Mouse (Mus musculus) CH12.LX (cell line): ENCODE data around the gene Dnajc6.

Experiments used
- CTCF ChIP-seq, 2 experiments: IDR thresholded peaks in 1 of 2; conservative IDR thresholded peaks in 1 of 2; 2 replicates each; pipeline ENCODE4 v1.5.1; 2011 to 2012; ENCODE audit warnings: low read depth in 2 of 2, low read length in 2 of 2, improper control_type of control experiment in 1 of 2, inconsistent platforms in 1 of 2, mild to moderate bottlenecking in 1 of 2, moderate library complexity in 1 of 2
- E2F4 ChIP-seq: IDR thresholded peaks from 2 replicates; pipeline ENCODE4 v1.6.1; 2011; ENCODE audit warnings: low read depth, low read length, improper control_type of control experiment; ENCODE audit not compliant: insufficient replicate concordance
- EP300 ChIP-seq: IDR thresholded peaks from 2 replicates; pipeline ENCODE4 v1.6.1; 2011; ENCODE audit warnings: low read length, improper control_type of control experiment
- HCFC1 ChIP-seq: IDR thresholded peaks from 2 replicates; pipeline ENCODE4 v1.6.1; 2012; ENCODE audit warnings: low read depth, mild to moderate bottlenecking, inconsistent platforms, low read length, improper control_type of control experiment
- JUN ChIP-seq: IDR thresholded peaks from 2 replicates; pipeline ENCODE4 v1.6.1; 2011; ENCODE audit warnings: low read depth, mild to moderate bottlenecking, low read length, improper control_type of control experiment, moderate library complexity; ENCODE audit not compliant: insufficient read depth
- MAX ChIP-seq: IDR thresholded peaks from 2 replicates; pipeline ENCODE4 v1.6.1; 2011; ENCODE audit warnings: low read length, improper control_type of control experiment
- MAZ ChIP-seq: IDR thresholded peaks from 2 replicates; pipeline ENCODE4 v1.6.1; 2012; ENCODE audit warnings: low read depth, mild to moderate bottlenecking, inconsistent platforms, low read length, improper control_type of control experiment, moderate library complexity
- MXI1 ChIP-seq: IDR thresholded peaks from 2 replicates; pipeline ENCODE4 v1.6.1; 2011; ENCODE audit warnings: mild to moderate bottlenecking, low read depth, low read length, improper control_type of control experiment
- POLR2A ChIP-seq: IDR thresholded peaks from 2 replicates; pipeline ENCODE4 v1.6.1; 2011; ENCODE audit warnings: low read depth, mild to moderate bottlenecking, improper control_type of control experiment, low read length
- POLR2AphosphoS2 ChIP-seq: IDR thresholded peaks from 2 replicates; pipeline ENCODE4 v1.6.1; 2011; ENCODE audit warnings: low read depth, low read length, improper control_type of control experiment
- TCF12 ChIP-seq: IDR thresholded peaks from 2 replicates; pipeline ENCODE4 v1.6.1; 2014; ENCODE audit warnings: low read depth, mild to moderate bottlenecking, inconsistent platforms, low read length, improper control_type of control experiment
- USF1 ChIP-seq: IDR thresholded peaks from 2 replicates; pipeline ENCODE4 v1.6.1; 2014; ENCODE audit warnings: low read depth, mild to moderate bottlenecking, inconsistent platforms, low read length, improper control_type of control experiment
- USF2 ChIP-seq: conservative IDR thresholded peaks from 2 replicates; pipeline ENCODE4 v1.6.1; 2011; ENCODE audit warnings: low read depth, low read length, improper control_type of control experiment
- ZNF384 ChIP-seq: IDR thresholded peaks from 2 replicates; pipeline ENCODE4 v1.6.1; 2012; ENCODE audit warnings: low read depth, low read length, improper control_type of control experiment, inconsistent platforms

DNA sequence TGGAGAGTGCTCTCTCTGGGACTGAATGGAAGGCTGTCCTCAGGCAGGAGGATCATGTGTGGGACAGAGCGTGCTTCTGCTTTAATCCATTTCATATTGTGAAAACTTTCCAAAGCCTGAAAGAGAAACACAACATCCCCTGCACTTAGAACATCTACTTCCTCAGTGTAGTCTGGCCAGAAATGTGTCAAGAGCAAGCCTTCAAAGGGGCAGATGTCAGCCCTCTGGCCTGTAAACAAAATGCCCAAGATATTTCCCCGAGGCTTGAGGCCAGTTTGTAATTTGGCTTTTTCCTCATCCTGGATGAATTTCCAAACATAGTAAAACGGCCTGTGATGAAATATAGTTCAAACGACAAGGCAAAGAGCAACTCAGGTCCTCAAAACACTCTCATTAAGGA is 179.3 kb downstream of the Dnajc6 start:
- TF ChIP-seq USF1 (no peak), HCFC1 (no peak), MAZ (no peak), CTCF (conservative IDR thresholded peaks at IDR 0.05 in 1 of 2, IDR thresholded peaks at IDR 0.05 in 1 of 2; ENCODE audit: low read depth in 2 of 2, low read length in 2 of 2) (no peak), EP300 (no peak), MXI1 (no peak), E2F4 (no peak), TCF12 (no peak), MAX (no peak), ZNF384 (no peak), POLR2A (no peak), POLR2AphosphoS2 (no peak), USF2 (no peak), JUN (no peak)
